Mouse (Mus musculus): ENCODE results near the gene Rdh16f1. TPM values are rescaled to one million over a fixed set of nuclear protein-coding genes. Genes with fewer than 3 reads are reported as not detected.
"Not testable (repeated sequence)": the region's sequence is repeated elsewhere in the genome, so short reads cannot be mapped to it uniquely, and the experiment has no call there.

The Rdh16f1 gene
- polyA plus RNA-seq, 1 experiment from 2014 or later = not detected

GRCm38 (mm10) chr10:127801612-127802011, 42.0 kb downstream of the Rdh16f1 start:
- H3K27me3 ChIP-seq (ENCODE audit: control insufficient read depth, insufficient read depth, low read length) = no peaks in the 10 kb centered on the region
- H3K4me1 ChIP-seq (ENCODE audit: control insufficient read depth, insufficient read depth, low read length) = no peaks in the 10 kb centered on the region
- no peak overlapping the region for H3K4me2 ChIP-seq (replicated peaks; ENCODE audit: low read depth, low read length)
- H3K9ac ChIP-seq (ENCODE audit: low read depth, low read length) = no peak overlapping the region
- 86% methylated on average over 2 of the region's 2 CpGs for WGBS
- H3K36me3 ChIP-seq (ENCODE audit: control insufficient read depth, insufficient read depth, low read length) = no peaks in the 10 kb centered on the region
- no peak overlapping the region for H3K27ac ChIP-seq (ENCODE audit: low read depth, low read length)
- no peak for ATAC-seq (ENCODE audit: low FRiP score, low TSS enrichment)
- no peaks in the 10 kb centered on the region for H3K9me3 ChIP-seq (ENCODE audit: control insufficient read depth, low read length)
- no peak overlapping the region for H3K4me3 ChIP-seq (ENCODE audit: low read length)

GRCm38 (mm10) chr10:127802236-127802635, 42.6 kb downstream of the Rdh16f1 start:
- Histone ChIP-seq H3K9ac (ENCODE audit: low read depth, low read length) (no peak overlapping the region), H3K4me3 (ENCODE audit: low read length) (no peak overlapping the region), H3K27me3 (ENCODE audit: control insufficient read depth, insufficient read depth, low read length) (no peaks in the 10 kb centered on the region), H3K36me3 (ENCODE audit: control insufficient read depth, insufficient read depth, low read length) (no peaks in the 10 kb centered on the region), H3K4me2 (replicated peaks; ENCODE audit: low read depth, low read length) (no peak overlapping the region), H3K9me3 (ENCODE audit: control insufficient read depth, low read length) (no peaks in the 10 kb centered on the region), H3K27ac (ENCODE audit: low read depth, low read length) (no peak overlapping the region), H3K4me1 (ENCODE audit: control insufficient read depth, insufficient read depth, low read length) (no peaks in the 10 kb centered on the region)
- ATAC-seq (ENCODE audit: low FRiP score, low TSS enrichment) = no peak
- WGBS = 87% methylated on average over 5 of the region's 5 CpGs

DNA sequence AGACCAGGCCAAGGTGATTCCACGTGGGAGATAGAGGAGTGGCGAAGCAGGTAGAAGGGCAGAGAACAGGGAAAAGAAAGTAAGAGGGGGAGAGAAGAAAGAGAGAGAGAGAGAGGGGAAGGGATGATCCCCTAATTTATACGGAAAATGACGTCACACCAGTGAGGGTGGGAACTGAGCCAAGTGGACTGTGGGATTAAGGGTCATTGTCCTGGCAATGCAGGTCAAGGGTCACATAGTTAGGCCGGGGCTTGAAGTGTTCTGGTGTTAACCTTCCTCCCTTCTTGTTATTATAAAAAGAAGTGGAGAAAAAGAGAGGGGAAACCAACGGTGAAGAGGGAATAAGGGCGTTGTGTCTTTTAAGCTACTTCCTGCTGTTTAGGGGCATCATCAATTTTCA, 44.8 kb downstream of the Rdh16f1 start:
- Histone ChIP-seq H3K4me1 (ENCODE audit: control insufficient read depth, insufficient read depth, low read length) (no peaks in the 10 kb centered on the region), H3K36me3 (ENCODE audit: control insufficient read depth, insufficient read depth, low read length) (no peaks in the 10 kb centered on the region), H3K9ac (ENCODE audit: low read depth, low read length) (no peak overlapping the region), H3K9me3 (ENCODE audit: control insufficient read depth, low read length) (no peaks in the 10 kb centered on the region), H3K27ac (ENCODE audit: low read depth, low read length) (no peak overlapping the region), H3K4me2 (replicated peaks; ENCODE audit: low read depth, low read length) (no peak overlapping the region), H3K27me3 (ENCODE audit: control insufficient read depth, insufficient read depth, low read length) (no peaks in the 10 kb centered on the region), H3K4me3 (ENCODE audit: low read length) (no peak overlapping the region)
- ATAC-seq (ENCODE audit: low FRiP score, low TSS enrichment) = no peak
- WGBS = 62% methylated on average over 7 of the region's 7 CpGs

DNA sequence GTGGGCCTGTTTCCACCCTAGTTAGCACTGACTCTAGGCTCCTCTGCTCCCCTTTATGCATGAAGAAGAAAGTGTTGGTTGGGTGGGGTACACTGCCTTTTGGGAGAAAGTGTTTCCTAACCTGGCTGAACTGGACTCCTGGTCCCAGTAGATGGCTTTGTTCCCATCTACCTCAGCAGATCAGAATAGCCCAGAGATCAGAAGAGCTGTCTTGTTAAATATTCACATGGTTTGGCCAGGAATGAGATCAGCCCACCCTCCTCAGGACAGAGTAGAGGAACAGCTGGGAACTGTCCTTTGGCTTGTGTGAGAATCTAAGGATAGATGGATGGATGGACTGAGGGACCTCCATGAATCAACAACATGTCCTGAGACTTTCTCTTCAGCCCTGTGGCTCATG, 56.3 kb downstream of the Rdh16f1 start:
- Histone ChIP-seq H3K27me3 (ENCODE audit: control insufficient read depth, insufficient read depth, low read length) (no peaks in the 10 kb centered on the region), H3K9me3 (ENCODE audit: control insufficient read depth, low read length) (peaks cover 2% of the 10 kb centered on the region; the same call in 1 of the 2 replicates), H3K36me3 (ENCODE audit: control insufficient read depth, insufficient read depth, low read length) (no peaks in the 10 kb centered on the region), H3K9ac (ENCODE audit: low read depth, low read length) (no peak overlapping the region), H3K4me3 (ENCODE audit: low read length) (no peak overlapping the region), H3K4me1 (ENCODE audit: control insufficient read depth, insufficient read depth, low read length) (no peaks in the 10 kb centered on the region), H3K4me2 (replicated peaks; ENCODE audit: low read depth, low read length) (no peak overlapping the region), H3K27ac (ENCODE audit: low read depth, low read length) (no peak overlapping the region)
- ATAC-seq (ENCODE audit: low FRiP score, low TSS enrichment) = no peak

- H3K4me2 ChIP-seq (replicated peaks; ENCODE audit: low read depth, low read length); H3K4me1 ChIP-seq (ENCODE audit: control insufficient read depth, insufficient read depth, low read length); H3K4me3 ChIP-seq (ENCODE audit: low read length); H3K9ac ChIP-seq (ENCODE audit: low read depth, low read length); H3K36me3 ChIP-seq (ENCODE audit: control insufficient read depth, insufficient read depth, low read length); H3K9me3 ChIP-seq (ENCODE audit: control insufficient read depth, low read length); H3K27ac ChIP-seq (ENCODE audit: low read depth, low read length); ATAC-seq (ENCODE audit: low FRiP score, low TSS enrichment); H3K27me3 ChIP-seq (ENCODE audit: control insufficient read depth, insufficient read depth, low read length): not testable (repeated sequence)
- WGBS = 73% methylated on average over 4 of the region's 4 CpGs
Observed at GRCm38 (mm10) chr10:127817268-127817910, 57.8 kb downstream of the Rdh16f1 start.

- not testable (repeated sequence) for H3K27ac ChIP-seq (ENCODE audit: low read depth, low read length); H3K9me3 ChIP-seq (ENCODE audit: control insufficient read depth, low read length); ATAC-seq (ENCODE audit: low FRiP score, low TSS enrichment); H3K9ac ChIP-seq (ENCODE audit: low read depth, low read length); H3K4me2 ChIP-seq (replicated peaks; ENCODE audit: low read depth, low read length); H3K4me1 ChIP-seq (ENCODE audit: control insufficient read depth, insufficient read depth, low read length); H3K36me3 ChIP-seq (ENCODE audit: control insufficient read depth, insufficient read depth, low read length); H3K4me3 ChIP-seq (ENCODE audit: low read length); H3K27me3 ChIP-seq (ENCODE audit: control insufficient read depth, insufficient read depth, low read length)
- WGBS = 94% methylated on average over 2 of the region's 2 CpGs
Observed at GRCm38 (mm10) chr10:127821806-127822205, 62.2 kb downstream of the Rdh16f1 start.

DNA sequence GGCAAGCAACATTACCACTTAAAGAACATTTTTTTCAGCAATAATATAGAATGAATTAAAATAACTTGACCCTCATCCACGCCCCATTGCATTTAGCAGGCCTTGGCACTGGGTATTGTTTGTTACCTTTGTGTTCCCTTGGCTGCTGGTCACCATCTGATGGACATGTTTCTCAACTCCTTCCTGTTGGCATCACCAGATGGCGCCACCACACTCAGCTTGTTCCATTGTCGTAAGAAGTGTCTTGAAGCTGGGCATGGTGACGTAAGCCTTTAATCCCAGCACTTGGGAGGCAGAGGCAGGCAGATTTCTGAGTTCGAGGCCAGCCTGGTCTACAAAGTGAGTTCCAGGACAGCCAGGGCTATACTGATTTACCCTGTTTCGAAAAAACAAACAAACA, 65.8 kb downstream of the Rdh16f1 start:
- H3K4me2 ChIP-seq (replicated peaks; ENCODE audit: low read depth, low read length) = no peak overlapping the region
- H3K4me1 ChIP-seq (ENCODE audit: control insufficient read depth, insufficient read depth, low read length) = no peaks in the 10 kb centered on the region
- H3K27me3 ChIP-seq (ENCODE audit: control insufficient read depth, insufficient read depth, low read length) = no peaks in the 10 kb centered on the region
- 82% methylated on average over 6 of the region's 6 CpGs for WGBS
- H3K4me3 ChIP-seq (ENCODE audit: low read length) = no peak overlapping the region
- H3K9me3 ChIP-seq (ENCODE audit: control insufficient read depth, low read length) = peaks cover 9% of the 10 kb centered on the region; the same call in 1 of the 2 replicates
- ATAC-seq (ENCODE audit: low FRiP score, low TSS enrichment) = no peak
- no peaks in the 10 kb centered on the region for H3K36me3 ChIP-seq (ENCODE audit: control insufficient read depth, insufficient read depth, low read length)
- H3K27ac ChIP-seq (ENCODE audit: low read depth, low read length) = no peak overlapping the region
- no peak overlapping the region for H3K9ac ChIP-seq (ENCODE audit: low read depth, low read length)

DNA sequence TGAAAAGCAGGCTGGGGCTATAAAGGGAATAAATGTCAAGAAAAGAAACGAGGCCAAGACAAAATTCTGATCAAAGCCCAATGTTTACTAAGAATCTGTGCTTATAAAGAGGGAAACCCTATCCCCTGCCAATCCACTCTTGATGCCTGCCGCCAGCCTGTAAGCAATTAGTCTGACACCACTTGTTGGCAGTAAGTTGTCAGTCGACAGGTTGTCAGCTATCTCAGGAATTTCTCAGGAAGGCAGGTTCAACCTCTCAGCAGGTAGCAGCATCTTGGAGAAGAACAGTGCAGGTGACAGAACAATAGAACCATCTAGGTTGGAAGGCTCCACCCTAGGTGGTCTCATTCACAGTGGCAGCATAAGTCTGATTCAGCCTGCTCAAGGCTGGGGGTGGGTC, 69.5 kb downstream of the Rdh16f1 start:
- H3K27me3 ChIP-seq (ENCODE audit: control insufficient read depth, insufficient read depth, low read length) = no peaks in the 10 kb centered on the region

GRCm38 (mm10) chr10:127834186-127834585, 74.6 kb downstream of the Rdh16f1 start:
- not testable (repeated sequence) for H3K4me2 ChIP-seq (replicated peaks; ENCODE audit: low read depth, low read length)
- 83% methylated on average over 1 of the region's 1 CpGs for WGBS

More for the DNA sequence above, 69.5 kb downstream of the Rdh16f1 start:
- no peak overlapping the region for H3K9ac ChIP-seq (ENCODE audit: low read depth, low read length)
- no peaks in the 10 kb centered on the region for H3K36me3 ChIP-seq (ENCODE audit: control insufficient read depth, insufficient read depth, low read length)
- ATAC-seq (ENCODE audit: low FRiP score, low TSS enrichment) = no peak
- peaks cover 5% of the 10 kb centered on the region; the same call in 1 of the 2 replicates for H3K9me3 ChIP-seq (ENCODE audit: control insufficient read depth, low read length)
- no peak overlapping the region for H3K4me2 ChIP-seq (replicated peaks; ENCODE audit: low read depth, low read length)
- no peak overlapping the region for H3K27ac ChIP-seq (ENCODE audit: low read depth, low read length)
- WGBS = 64% methylated on average over 3 of the region's 3 CpGs
- H3K4me1 ChIP-seq (ENCODE audit: control insufficient read depth, insufficient read depth, low read length) = no peaks in the 10 kb centered on the region
- no peak overlapping the region for H3K4me3 ChIP-seq (ENCODE audit: low read length)

More at GRCm38 (mm10) chr10:127834186-127834585, 74.6 kb downstream of the Rdh16f1 start:
- H3K27ac ChIP-seq (ENCODE audit: low read depth, low read length); H3K36me3 ChIP-seq (ENCODE audit: control insufficient read depth, insufficient read depth, low read length); H3K4me1 ChIP-seq (ENCODE audit: control insufficient read depth, insufficient read depth, low read length); H3K9me3 ChIP-seq (ENCODE audit: control insufficient read depth, low read length); ATAC-seq (ENCODE audit: low FRiP score, low TSS enrichment); H3K27me3 ChIP-seq (ENCODE audit: control insufficient read depth, insufficient read depth, low read length); H3K4me3 ChIP-seq (ENCODE audit: low read length); H3K9ac ChIP-seq (ENCODE audit: low read depth, low read length): not testable (repeated sequence)

Data from kidney, embryonic 14.5 days (tissue).